Mouse (Mus musculus): ENCODE data around the gene Armh1.

GRCm38 (mm10) chr4:117277021-117277420, 25.1 kb upstream of the Armh1 start:
- TF ChIP-seq POLR2A (IDR thresholded peaks at IDR 0.05; ENCODE audit: low read depth, low read length) (no peak), CTCF (conservative IDR thresholded peaks at IDR 0.05; ENCODE audit: insufficient read depth, insufficient read length, low read depth, low read length) (no peak)

All from kidney, adult 2 months (tissue).